Mouse (Mus musculus): ENCODE data around the gene Farp2.

DNA sequence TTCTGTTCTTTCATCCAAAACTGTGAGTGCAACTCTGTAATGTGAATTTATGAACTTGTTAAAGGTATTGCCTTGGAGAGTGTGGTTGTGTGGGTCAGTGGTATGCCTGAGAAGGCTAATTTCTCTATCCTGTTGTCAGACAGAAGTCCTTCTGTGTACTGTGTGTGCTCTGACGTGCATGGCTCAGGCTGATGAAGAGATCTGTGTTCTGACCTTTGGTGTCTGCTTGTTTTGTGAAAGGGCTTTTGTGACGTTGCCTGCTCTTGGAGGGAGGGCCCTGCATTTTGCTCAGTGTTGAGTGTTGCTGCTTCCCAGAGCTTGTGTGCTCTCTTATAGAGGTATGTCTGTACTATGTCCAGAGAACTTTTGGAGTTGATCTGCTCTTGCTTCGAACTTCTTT lies 55.1 kb downstream of the Farp2 start:
- no peak for TF ChIP-seq POLR2A (IDR thresholded peaks at IDR 0.05; ENCODE audit: low read depth, low read length)
- TF ChIP-seq CTCF (conservative IDR thresholded peaks at IDR 0.05; ENCODE audit: insufficient read depth, insufficient read length, low read depth, low read length), result no peak

All from kidney, adult 2 months (tissue).